Mouse (Mus musculus) skeletal muscle tissue, adult 2 months (tissue): ENCODE measurements around the gene Olfr481.

Source experiments
- DNase-seq: peaks from one replicate; pipeline ENCODE4 v3.0.0-alpha.2; 2012; ENCODE audit warnings: low read depth, low spot score

The Olfr481 gene

DNA sequence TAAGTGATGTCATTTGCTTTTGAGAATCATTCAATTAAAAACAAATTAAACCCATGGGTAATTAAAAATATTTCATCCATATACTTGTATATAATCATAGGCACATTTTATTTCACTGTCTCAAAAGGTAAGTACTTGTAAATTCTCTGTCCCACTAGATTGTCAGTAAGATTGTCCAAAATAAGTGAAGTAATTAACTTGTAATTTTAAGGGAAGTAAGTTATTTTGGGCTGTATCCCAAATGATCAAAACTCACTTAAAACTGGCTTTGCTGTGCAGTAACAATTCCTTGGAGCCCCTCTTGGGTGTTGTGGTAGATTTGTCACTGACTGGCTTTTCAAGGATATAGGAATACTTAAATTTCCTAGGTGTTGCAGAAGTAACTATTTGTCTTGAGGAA is at the start of gene Olfr481:
Olfr481 (plus strand) TSS at position 301 of the 400 bp plus-strand sequence.
- no peak for DNase-seq

DNA sequence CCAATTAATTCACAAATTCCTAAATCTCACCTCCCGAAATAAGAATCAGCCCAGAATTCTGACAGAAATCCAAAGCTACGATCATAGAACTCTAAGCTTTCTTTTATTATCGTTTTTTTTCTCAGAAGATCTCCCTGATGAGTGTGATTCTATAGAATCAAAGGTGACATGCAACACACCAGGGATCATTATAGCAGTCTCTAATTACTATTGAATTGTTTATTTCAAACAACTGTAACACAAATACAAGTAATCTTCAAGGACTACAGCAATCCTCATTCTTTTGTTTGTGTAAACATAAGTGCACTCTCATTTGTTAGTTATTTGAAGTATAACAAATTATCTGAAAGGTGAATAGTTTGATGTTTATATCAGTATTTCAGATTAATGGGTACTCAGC is 45.8 kb upstream of the Olfr481 start, which contains the start of gene Olfr478:
Olfr478 (minus strand) TSS at position 101 of the 400 bp plus-strand sequence.
- DNase-seq, result no peak

DNA sequence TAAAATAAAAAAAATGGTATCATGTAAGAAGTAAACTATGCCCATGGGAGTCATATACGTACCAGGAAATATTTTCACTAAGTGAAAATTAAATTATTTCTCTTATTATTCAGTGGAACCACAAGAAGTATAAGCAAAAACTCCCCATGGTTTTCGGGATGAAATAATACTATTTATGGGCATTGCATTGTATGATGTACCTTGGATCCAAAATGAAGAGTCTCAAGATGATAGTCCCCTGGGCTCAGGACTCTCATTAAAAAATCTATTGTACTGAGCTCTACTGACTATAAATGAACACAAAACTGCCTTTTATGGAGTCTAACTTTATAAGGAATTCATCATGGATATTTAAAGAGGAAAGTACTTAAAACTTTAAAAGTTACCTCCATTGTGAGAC is 29.3 kb upstream of the Olfr481 start, which contains the start of gene Olfr479:
Olfr479 (plus strand) TSS at position 301 of the 400 bp plus-strand sequence.
- no peak for DNase-seq

DNA sequence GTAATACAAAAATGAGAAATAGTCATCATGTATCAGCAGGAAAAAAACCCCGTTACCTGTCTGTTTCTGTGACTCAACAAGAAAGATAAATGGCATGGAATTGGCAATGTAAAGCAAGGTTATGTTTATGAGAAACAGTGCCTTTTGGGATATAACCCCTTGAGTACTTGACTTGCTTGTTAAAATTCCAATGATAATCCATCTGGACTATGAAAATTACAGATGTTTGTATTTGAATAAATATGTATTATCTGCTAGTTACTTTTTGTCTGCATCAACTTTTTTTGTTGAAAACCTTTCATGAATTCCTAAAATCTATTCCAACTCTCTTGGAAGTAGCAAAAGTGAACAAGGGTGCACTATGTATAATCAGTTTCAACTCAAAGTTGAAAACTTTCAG is 12.4 kb upstream of the Olfr481 start, which contains the start of gene Olfr480:
Olfr480 (minus strand) TSS at position 101 of the 400 bp plus-strand sequence.
- DNase-seq, result no peak

DNA sequence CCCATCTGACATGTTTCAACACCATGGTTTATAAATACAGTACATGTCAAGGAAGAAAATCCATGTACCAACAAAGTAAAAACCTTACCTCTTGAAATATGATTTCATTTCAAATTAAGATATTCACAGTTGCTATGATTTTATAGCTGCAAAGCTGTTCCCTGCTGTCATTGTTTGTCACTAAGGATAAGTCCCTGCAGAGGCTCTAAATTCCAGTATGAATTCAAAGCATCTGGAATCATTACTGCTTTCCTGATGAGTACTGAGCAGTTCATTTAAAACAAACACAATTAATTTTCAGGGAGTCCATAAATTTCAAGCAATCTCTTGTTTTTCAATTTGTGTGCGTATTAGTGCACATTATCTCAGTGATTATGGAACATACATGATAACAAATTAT is 17.8 kb downstream of the Olfr481 start, which contains the start of gene Olfr482:
Olfr482 (minus strand) TSS at position 101 of the 400 bp plus-strand sequence.
- DNase-seq, result no peak

DNA sequence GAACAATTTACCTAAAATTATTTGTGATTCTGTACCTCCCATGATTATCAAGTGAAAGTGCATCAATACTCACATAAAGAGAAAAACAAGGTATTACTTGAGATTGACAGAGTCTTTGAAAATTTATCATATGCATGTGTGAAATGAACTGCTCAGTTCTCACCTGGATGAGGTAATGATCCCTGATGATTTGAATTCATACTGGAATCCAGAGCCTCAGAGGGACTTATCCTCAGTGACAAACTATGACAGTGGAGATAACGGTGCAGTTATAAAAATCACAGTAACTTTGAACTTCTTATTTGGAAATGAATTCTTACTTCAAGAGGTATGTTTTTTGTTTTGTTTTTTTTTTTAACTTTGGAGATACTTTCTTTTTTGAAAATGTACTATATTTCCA is 20.9 kb downstream of the Olfr481 start, which contains the start of gene Olfr483:
Olfr483 (plus strand) TSS at position 301 of the 400 bp plus-strand sequence.
- DNase-seq, result no peak

DNA sequence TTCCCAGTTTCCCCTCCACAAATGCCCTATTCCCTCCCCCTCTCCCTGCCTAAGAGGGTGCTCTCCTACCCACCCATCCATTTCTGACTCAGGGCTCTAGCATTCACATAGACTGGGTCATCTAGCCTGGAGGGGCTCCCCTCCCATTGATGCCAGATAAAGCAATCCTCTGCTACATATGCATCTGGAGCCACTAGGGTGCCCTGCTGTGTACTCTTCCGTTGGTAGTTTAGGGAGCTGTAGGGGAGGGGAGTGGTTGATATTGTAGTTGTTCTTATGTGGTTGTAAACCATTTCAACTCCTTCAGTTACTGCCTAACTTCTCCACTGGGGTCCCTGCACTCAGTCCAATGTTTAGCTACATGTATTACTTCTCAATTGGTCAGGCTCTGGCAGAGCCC is 41.0 kb downstream of the Olfr481 start:
- DNase-seq, result no peak

DNA sequence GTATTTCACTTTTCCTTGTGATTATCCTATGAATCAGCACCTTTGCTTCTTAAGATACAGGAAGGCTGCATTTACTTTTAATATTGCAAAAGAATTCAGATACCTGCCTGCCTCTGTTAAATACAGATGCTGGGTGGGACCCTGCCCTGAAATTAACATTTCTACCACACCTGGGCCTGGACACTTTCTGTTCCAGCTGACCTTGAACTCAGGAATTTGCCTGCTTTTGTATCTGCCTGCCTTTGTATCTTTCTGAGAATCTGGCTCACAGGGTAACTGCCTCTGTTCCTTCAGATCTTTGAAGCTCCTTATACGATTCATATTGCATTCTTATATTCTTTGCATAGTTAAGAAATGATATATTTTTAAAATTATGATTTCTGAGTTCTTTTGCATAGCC is 41.8 kb downstream of the Olfr481 start:
- DNase-seq, result no peak

DNA sequence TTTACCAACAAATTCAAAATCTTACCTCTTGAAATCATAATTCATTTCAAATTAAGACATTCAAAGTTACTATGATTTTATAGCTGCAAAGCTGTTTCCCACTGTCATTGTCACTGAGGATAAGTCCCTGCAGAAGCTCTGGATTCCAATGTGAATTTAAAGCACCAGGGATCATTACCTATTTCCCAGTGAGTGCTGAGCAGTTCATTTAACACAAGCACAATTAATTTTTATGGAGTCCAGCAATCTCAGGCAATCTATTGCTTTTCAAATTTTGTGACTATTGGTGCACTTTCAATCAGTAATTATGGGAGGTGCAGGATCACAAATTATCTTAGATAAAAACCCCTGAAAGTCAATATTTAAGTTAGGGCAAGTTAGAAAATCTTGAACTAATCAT is 47.7 kb downstream of the Olfr481 start, which contains the start of gene Olfr484:
Olfr484 (minus strand) TSS at position 101 of the 400 bp plus-strand sequence.
- no peak for DNase-seq
